In genomic region chr14:78731240-78731639, GRCm38 (mm10) we compare ENCODE assay signal across 7 mouse cellular contexts. TPM values are rescaled to one million over a fixed set of nuclear protein-coding genes. Genes with fewer than 3 reads are reported as not detected.
A peak's percentile ranks its signal among the peaks of the same experiment; 100 is the strongest.
DNase-seq lines count a peak whose midpoint lies in the region; ATAC-seq and TF ChIP-seq lines count a peak whose summit lies in the region.

No protein-coding gene starts in this region.

- TF ChIP-seq CTCF in brain, embryonic 14.5 days (IDR thresholded peaks at IDR 0.05; ENCODE audit: borderline replicate concordance, extremely low read depth, insufficient read depth, insufficient read length) = peak; percentile 17; the same call in 1 of the 2 replicates
- TF ChIP-seq CTCF in forebrain, postnatal 0 days (IDR thresholded peaks at IDR 0.05; ENCODE audit: low read depth) = peak; percentile 39; the same call in 1 of the 2 replicates

- TF ChIP-seq POLR2A in brain, embryonic 14.5 days (IDR thresholded peaks at IDR 0.05; ENCODE audit: borderline replicate concordance, extremely low read depth, insufficient read depth, insufficient read length, poor library complexity, severe bottlenecking) = no peak

- peak overlapping the region; percentile 62 for H3K4me3 ChIP-seq in forebrain, postnatal 0 days (ENCODE audit: low read depth, low read length)
- H3K4me3 ChIP-seq in intestine, embryonic 14.5 days (ENCODE audit: low read depth, low read length) = peak overlapping the region; percentile 55
- H3K4me3 ChIP-seq in limb, embryonic 12.5 days (replicated peaks) = peak overlapping the region; percentile 77
- H3K4me3 ChIP-seq in midbrain, embryonic 13.5 days (replicated peaks) = peak overlapping the region; percentile 76

- no peak overlapping the region for H3K27ac ChIP-seq in forebrain, postnatal 0 days (ENCODE audit: low read depth, low read length)
- H3K27ac ChIP-seq in intestine, embryonic 14.5 days (ENCODE audit: low read depth) = no peak overlapping the region
- H3K27ac ChIP-seq in limb, embryonic 12.5 days = no peak overlapping the region
- H3K27ac ChIP-seq in midbrain, embryonic 13.5 days = no peak overlapping the region

- H3K4me2 ChIP-seq in forebrain, postnatal 0 days (ENCODE audit: low read depth) = peak overlapping the region; percentile 89
- peak overlapping the region; percentile 69 for H3K4me2 ChIP-seq in intestine, embryonic 14.5 days (ENCODE audit: low read length)
- peak overlapping the region; percentile 97 for H3K4me2 ChIP-seq in limb, embryonic 12.5 days
- peak overlapping the region; percentile 96 for H3K4me2 ChIP-seq in midbrain, embryonic 13.5 days (replicated peaks)

- no peaks in the 10 kb centered on the region for H3K27me3 ChIP-seq in forebrain, postnatal 0 days (ENCODE audit: insufficient read depth, low read length)
- H3K27me3 ChIP-seq in intestine, embryonic 14.5 days (replicated peaks; ENCODE audit: control insufficient read depth, insufficient read depth, low read length) = 0 out of 2 replicates have a peak, but pooled peaks cover 6% of the 10 kb centered on the region
- peaks cover 56% of the 10 kb centered on the region for H3K27me3 ChIP-seq in limb, embryonic 12.5 days
- peaks cover 55% of the 10 kb centered on the region for H3K27me3 ChIP-seq in midbrain, embryonic 13.5 days

- peak overlapping the region; percentile 88; the same call in 1 of the 2 replicates for H3K9ac ChIP-seq in forebrain, postnatal 0 days
- no peak overlapping the region for H3K9ac ChIP-seq in intestine, embryonic 14.5 days (ENCODE audit: low read length)
- peak overlapping the region; percentile 78; the same call in 1 of the 2 replicates for H3K9ac ChIP-seq in limb, embryonic 12.5 days (replicated peaks)
- peak overlapping the region; percentile 92 for H3K9ac ChIP-seq in midbrain, embryonic 13.5 days (replicated peaks)

- no peaks in the 10 kb centered on the region for H3K9me3 ChIP-seq in forebrain, postnatal 0 days (ENCODE audit: low read length)
- H3K9me3 ChIP-seq in intestine, embryonic 14.5 days (ENCODE audit: control insufficient read depth, low read length) = no peaks in the 10 kb centered on the region
- no peaks in the 10 kb centered on the region for H3K9me3 ChIP-seq in limb, embryonic 12.5 days
- H3K9me3 ChIP-seq in midbrain, embryonic 13.5 days = no peaks in the 10 kb centered on the region

- H3K36me3 ChIP-seq in forebrain, postnatal 0 days (ENCODE audit: insufficient read depth) = no peaks in the 10 kb centered on the region
- no peaks in the 10 kb centered on the region for H3K36me3 ChIP-seq in intestine, embryonic 14.5 days (ENCODE audit: control insufficient read depth, insufficient read depth, low read length)
- H3K36me3 ChIP-seq in limb, embryonic 12.5 days = no peaks in the 10 kb centered on the region
- no peaks in the 10 kb centered on the region for H3K36me3 ChIP-seq in midbrain, embryonic 13.5 days

- peak; percentile 32 for DNase-seq in ES-CJ7 (ENCODE audit: low read depth, low spot score)
- DNase-seq in brain, embryonic 14.5 days (ENCODE audit: low read depth) = peak; percentile 60
- DNase-seq in forebrain, postnatal 0 days = peak; percentile 47
- peak; percentile 60 for DNase-seq in intestine, embryonic 14.5 days (ENCODE audit: low spot score)

- ATAC-seq in forebrain, postnatal 0 days = no peak
- ATAC-seq in intestine, embryonic 14.5 days (replicated peaks; ENCODE audit: low FRiP score, low TSS enrichment, low read depth) = no peak
- no peak for ATAC-seq in limb, embryonic 12.5 days (ENCODE audit: insufficient number of reproducible peaks, insufficient read depth, low FRiP score, low TSS enrichment, low read depth)
- ATAC-seq in midbrain, embryonic 13.5 days = no peak
- no peak for ATAC-seq in erythroid progenitor cell, adult 5-6 weeks (replicated peaks; ENCODE audit: low FRiP score, poor library complexity, severe bottlenecking)

- 5% methylated on average over 12 of the region's 12 CpGs for whole genome bisulfite sequencing in forebrain, postnatal 0 days
- WGBS in intestine, embryonic 14.5 days = 15% methylated on average over 12 of the region's 12 CpGs
- WGBS in limb, embryonic 12.5 days = 10% methylated on average over 12 of the region's 12 CpGs
- WGBS in midbrain, embryonic 13.5 days = 7% methylated on average over 12 of the region's 12 CpGs

- H3K4me1 ChIP-seq in forebrain, postnatal 0 days (ENCODE audit: insufficient read depth) = peaks cover 16% of the 10 kb centered on the region
- no peaks in the 10 kb centered on the region for H3K4me1 ChIP-seq in intestine, embryonic 14.5 days (replicated peaks; ENCODE audit: control insufficient read depth, insufficient read depth, low read length)
- peaks cover 11% of the 10 kb centered on the region for H3K4me1 ChIP-seq in limb, embryonic 12.5 days (replicated peaks)
- H3K4me1 ChIP-seq in midbrain, embryonic 13.5 days (replicated peaks) = peaks cover 26% of the 10 kb centered on the region

RNA-seq across cellular contexts. Expression of gene Dgkh, which starts 1.3 kb away (rescaled TPM):
- polyA plus RNA-seq in brain, embryonic 14.5 days (2012; rRNA removed) = 3.8 and 4.9 TPM in 2 replicates
- total RNA-seq in forebrain, postnatal 0 days (2014; rRNA removed) = 16.2 and 22.3 TPM in 2 replicates
- 1.4 and 2.7 TPM in 2 replicates for polyA plus RNA-seq in forebrain, postnatal 0 days (2015; fragmentation: Nextera tagmentation; extraction: Ambion mirVana)
- polyA plus RNA-seq in intestine, embryonic 14.5 days (2014; fragmentation: Nextera tagmentation; extraction: Ambion mirVana) = 2.0 and 2.1 TPM in 2 replicates
- 1.1 and 2.6 TPM in 2 replicates for polyA plus RNA-seq in limb, embryonic 12.5 days (2016; fragmentation: Nextera tagmentation; extraction: Ambion mirVana)
- polyA plus RNA-seq in midbrain, embryonic 13.5 days (2015; fragmentation: Nextera tagmentation; extraction: Ambion mirVana) = 1.5 and 1.8 TPM in 2 replicates
- total RNA-seq in erythroid progenitor cell, adult 5-6 weeks (2015; ENCODE audit: low replicate concordance) = 0.84 and 1.1 TPM in 2 replicates
- 0.90 and 3.6 TPM in 2 replicates for total RNA-seq in erythroid progenitor cell, adult 5-6 weeks (2017; ENCODE audit: low replicate concordance)
